Mouse (Mus musculus) forebrain, embryonic 14.5 days (tissue): Measurements from ENCODE around the gene Usp31. TPM values are rescaled to one million over a fixed set of nuclear protein-coding genes. Genes with fewer than 3 reads are reported as not detected.

Source experiments
- ATAC-seq: fragments of 200-750 bp; cut with Nextera tagmentation; 2 replicates; pipeline ENCODE4 v1.8.0; 2017; ENCODE audit warnings: mild to moderate bottlenecking, moderate library complexity
- DNase-seq: peaks from one replicate; pipeline ENCODE4 v3.0.0-alpha.2; 2015; ENCODE audit warnings: low spot score
- H3K27ac ChIP-seq: fragments of 300-500 bp; sonication (generic); 2 replicates; pipeline ENCODE4 v1.5.1; 2014; ENCODE audit warnings: low read depth, mild to moderate bottlenecking, control low read depth, low read length, moderate library complexity
- H3K27me3 ChIP-seq: fragments of 300-500 bp; sonication (generic); replicated peaks from 2 replicates; pipeline ENCODE4 v1.6.1; 2014; ENCODE audit warnings: low read length, control low read depth, mixed read lengths; ENCODE audit not compliant: control insufficient read depth, insufficient read depth
- H3K36me3 ChIP-seq: fragments of 300-500 bp; sonication (generic); 2 replicates; pipeline ENCODE4 v1.6.1; 2014; ENCODE audit warnings: low read length, control low read depth; ENCODE audit not compliant: control insufficient read depth, insufficient read depth
- H3K4me1 ChIP-seq: fragments of 300-500 bp; sonication (generic); 2 replicates; pipeline ENCODE4 v1.6.1; 2014; ENCODE audit warnings: antibody characterized with exemption, low read length, control low read depth; ENCODE audit not compliant: control insufficient read depth, insufficient read depth
- H3K4me2 ChIP-seq: fragments of 300-500 bp; sonication (generic); 2 replicates; pipeline ENCODE4 v1.6.1; 2014; ENCODE audit warnings: mild to moderate bottlenecking, control low read depth, low read length
- H3K4me3 ChIP-seq: fragments of 300-500 bp; sonication (generic); 2 replicates; pipeline ENCODE4 v1.5.1; 2014; ENCODE audit warnings: low read depth, low read length, control low read depth
- H3K9ac ChIP-seq: fragments of 300-500 bp; sonication (generic); 2 replicates; pipeline ENCODE4 v1.6.1; 2014; ENCODE audit warnings: mild to moderate bottlenecking, low read length, control low read depth, moderate library complexity
- H3K9me3 ChIP-seq: fragments of 300-500 bp; sonication (generic); replicated peaks from 2 replicates; pipeline ENCODE4 v1.6.1; 2016; ENCODE audit warnings: low read length, control low read depth, mixed read lengths; ENCODE audit not compliant: control insufficient read depth
- WGBS: fragments of 180-500 bp; shearing (Covaris S2); extraction: QIAGEN DNeasy Blood & Tissue Kit; methylation state at CpG from one replicate; pipeline ENCODE4 v1.1.7; 2014; 5-methylcytosine and 5-hydroxymethylcytosine counted together
- polyA plus RNA-seq: library from polyadenylated mRNA; unstranded; fragments of >200 nt; fragmentation: Nextera tagmentation; extraction: Ambion mirVana; gene quantifications from 2 replicates; pipeline ENCODE4 v1.2.1, GENCODE M21; 2014

Gene Usp31
- polyA plus RNA-seq, 1 experiment from 2014 or later, result 3.6 TPM

DNA sequence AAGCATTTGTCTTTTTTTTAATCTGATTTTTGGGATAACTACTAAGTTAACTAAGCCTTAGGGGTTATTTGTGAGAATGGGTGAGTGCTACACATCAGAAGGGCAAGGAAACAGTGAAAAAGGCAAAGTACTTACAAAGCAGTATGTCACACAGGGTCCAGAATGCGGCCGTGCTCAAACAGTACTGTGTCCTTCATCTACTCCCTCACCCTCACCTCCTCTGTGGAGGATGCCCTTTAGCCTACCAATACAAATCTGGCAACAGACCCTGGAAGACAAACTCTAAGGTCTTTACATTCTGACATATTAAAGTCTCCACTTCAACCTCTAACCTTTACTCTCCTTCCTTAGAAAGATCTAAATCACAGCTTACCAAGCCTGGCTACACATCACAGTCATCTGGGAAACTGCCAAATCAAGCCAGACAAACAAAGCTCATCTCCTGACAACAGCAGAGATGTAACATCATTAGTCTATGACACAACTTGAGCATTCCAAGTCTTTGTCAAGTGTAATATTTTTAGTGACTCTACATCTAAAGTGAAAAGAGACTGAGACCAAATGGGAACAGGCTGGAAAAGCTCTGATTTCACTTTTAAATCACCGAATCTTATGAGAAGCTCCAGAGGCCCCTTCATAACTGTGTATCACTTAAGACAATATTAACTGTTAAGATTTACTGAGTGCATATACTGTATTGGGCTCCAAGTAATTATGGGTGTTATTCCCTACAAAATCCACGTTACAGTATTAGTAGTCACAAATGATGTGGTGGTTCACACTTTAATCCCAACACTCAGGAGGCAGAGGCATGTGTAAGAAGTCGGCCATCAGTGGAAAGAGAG lies 21.7 kb downstream of the Usp31 start:
- no peak overlapping the region for H3K9ac ChIP-seq
- 93% methylated on average over 5 of the region's 5 CpGs for WGBS
- ATAC-seq, result no peak

DNA sequence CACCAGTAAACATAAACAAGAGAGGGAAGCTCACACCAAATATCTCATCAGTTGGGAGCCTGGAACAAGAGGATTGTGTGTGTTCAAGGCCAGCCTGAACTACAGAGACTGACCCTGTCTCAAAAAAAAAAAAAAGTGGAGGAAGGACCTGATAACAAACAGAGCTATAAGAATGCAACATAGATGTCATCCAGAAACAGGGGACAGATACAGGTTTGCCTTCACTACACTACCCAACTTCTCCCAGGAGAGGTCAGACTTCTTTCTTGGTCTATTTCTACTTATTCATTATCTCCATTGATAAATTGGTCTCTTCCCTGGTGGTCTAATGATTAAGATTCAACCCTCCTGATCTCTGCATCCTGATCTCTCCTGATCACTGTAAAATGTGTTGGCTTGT lies 25.9 kb downstream of the Usp31 start:
- H3K4me1 ChIP-seq, result no peaks in the 10 kb centered on the region
- 0 out of 2 replicates have a peak, but pooled peaks cover 4% of the 10 kb centered on the region for H3K36me3 ChIP-seq
- DNase-seq, result no peak
- no peaks in the 10 kb centered on the region for H3K27me3 ChIP-seq
- H3K9ac ChIP-seq, result no peak overlapping the region
- no peak for ATAC-seq
- H3K4me3 ChIP-seq, result no peak overlapping the region
- no peaks in the 10 kb centered on the region for H3K9me3 ChIP-seq
- no peak overlapping the region for H3K27ac ChIP-seq
- H3K4me2 ChIP-seq, result no peak overlapping the region

More for the DNA sequence above, 21.7 kb downstream of the Usp31 start:
- Histone ChIP-seq H3K9me3 (no peaks in the 10 kb centered on the region), H3K27me3 (no peaks in the 10 kb centered on the region), H3K4me2 (no peak overlapping the region), H3K4me3 (no peak overlapping the region), H3K4me1 (no peaks in the 10 kb centered on the region), H3K27ac (no peak overlapping the region), H3K36me3 (no peaks in the 10 kb centered on the region)
- DNase-seq, result no peak

DNA sequence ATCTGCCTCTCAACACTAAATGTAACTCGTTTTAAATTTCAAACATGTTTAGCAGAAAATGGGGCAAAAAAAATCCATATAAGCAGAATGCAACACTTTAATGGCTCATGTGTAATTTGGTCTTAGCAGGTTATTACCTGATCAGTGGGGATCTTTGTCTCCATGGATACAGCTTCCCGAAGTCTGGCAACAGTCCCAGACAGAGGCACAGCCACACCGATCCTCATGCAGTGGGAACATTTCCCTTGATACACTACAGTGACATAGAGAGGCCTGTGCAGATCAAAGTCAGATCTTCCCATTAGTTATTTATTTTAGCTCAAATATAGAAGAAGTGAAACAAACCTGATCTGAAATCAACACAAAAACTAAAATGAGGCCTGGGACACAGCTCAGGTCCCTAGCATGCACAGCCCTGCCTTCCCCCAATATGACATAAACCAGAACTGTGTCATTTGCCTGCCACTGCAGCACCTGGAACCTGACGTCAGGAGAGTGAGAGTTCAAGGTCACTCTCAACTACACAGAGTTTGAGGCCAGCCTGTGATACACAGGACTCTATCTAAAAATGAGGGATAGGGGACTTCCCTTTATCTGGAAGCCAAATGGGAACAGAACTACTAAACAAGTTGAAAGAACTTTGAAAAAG lies 29.8 kb downstream of the Usp31 start:
- peaks cover 12% of the 10 kb centered on the region for H3K36me3 ChIP-seq
- H3K4me2 ChIP-seq, result no peak overlapping the region
- DNase-seq, result peak; percentile 70
- ATAC-seq, result peak; percentile 67; the same call in 1 of the 2 replicates
- 44% methylated on average over 4 of the region's 4 CpGs for WGBS
- no peak overlapping the region for H3K4me3 ChIP-seq
- H3K4me1 ChIP-seq, result no peaks in the 10 kb centered on the region
- no peaks in the 10 kb centered on the region for H3K9me3 ChIP-seq
- no peaks in the 10 kb centered on the region for H3K27me3 ChIP-seq
- no peak overlapping the region for H3K27ac ChIP-seq
- H3K9ac ChIP-seq, result no peak overlapping the region

DNA sequence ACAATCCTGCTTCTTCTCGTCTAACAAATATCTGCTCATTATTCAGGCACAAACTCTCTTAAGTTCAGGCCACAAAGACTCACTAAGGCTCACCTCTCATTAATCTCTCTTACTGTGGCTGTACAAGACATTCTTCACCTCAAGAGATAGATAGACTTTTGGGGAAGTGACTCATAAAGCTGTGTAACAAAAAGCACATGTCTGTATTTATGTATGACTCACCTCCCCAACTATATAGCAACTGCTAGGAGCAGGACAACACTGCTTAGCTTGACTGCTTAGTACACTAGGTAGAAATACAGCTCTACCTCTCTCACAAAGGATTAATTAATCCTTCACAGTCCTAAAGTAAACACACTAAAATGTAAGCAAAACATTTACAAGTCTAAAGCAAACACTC lies 46.3 kb downstream of the Usp31 start:
- Histone ChIP-seq H3K9ac (no peak overlapping the region), H3K4me2 (no peak overlapping the region), H3K9me3 (no peaks in the 10 kb centered on the region), H3K27me3 (no peaks in the 10 kb centered on the region), H3K27ac (no peak overlapping the region), H3K4me3 (no peak overlapping the region), H3K36me3 (peaks cover 64% of the 10 kb centered on the region), H3K4me1 (no peaks in the 10 kb centered on the region)
- DNase-seq (no peak), ATAC-seq (no peak)
- WGBS, result 82% methylated on average over 1 of the region's 1 CpGs

DNA sequence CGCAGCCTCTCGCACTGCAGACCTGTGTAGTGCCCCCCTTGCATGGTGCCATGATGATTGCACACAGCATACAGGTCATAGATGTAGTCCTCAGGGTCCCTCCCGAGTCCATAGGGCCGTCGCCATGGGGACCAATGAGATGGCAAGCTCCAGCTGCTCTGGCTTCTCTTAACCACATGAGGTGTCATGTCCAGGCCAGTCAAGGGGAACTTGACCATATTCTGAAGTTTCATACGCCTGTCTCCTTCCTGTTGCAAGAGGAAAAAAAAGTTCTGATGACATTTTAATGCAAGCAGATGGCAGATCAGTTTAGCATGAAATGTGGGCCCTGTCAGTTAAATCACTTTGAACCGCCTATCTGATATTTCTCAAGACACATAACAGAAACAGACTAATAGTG lies 48.2 kb downstream of the Usp31 start:
- H3K27me3 ChIP-seq, result no peaks in the 10 kb centered on the region
- peaks cover 62% of the 10 kb centered on the region for H3K36me3 ChIP-seq
- no peak overlapping the region for H3K4me2 ChIP-seq
- H3K4me1 ChIP-seq, result no peaks in the 10 kb centered on the region
- H3K4me3 ChIP-seq, result no peak overlapping the region
- DNase-seq (no peak), ATAC-seq (no peak)
- WGBS, result 89% methylated on average over 7 of the region's 7 CpGs
- no peak overlapping the region for H3K9ac ChIP-seq
- no peaks in the 10 kb centered on the region for H3K9me3 ChIP-seq
- H3K27ac ChIP-seq, result no peak overlapping the region

DNA sequence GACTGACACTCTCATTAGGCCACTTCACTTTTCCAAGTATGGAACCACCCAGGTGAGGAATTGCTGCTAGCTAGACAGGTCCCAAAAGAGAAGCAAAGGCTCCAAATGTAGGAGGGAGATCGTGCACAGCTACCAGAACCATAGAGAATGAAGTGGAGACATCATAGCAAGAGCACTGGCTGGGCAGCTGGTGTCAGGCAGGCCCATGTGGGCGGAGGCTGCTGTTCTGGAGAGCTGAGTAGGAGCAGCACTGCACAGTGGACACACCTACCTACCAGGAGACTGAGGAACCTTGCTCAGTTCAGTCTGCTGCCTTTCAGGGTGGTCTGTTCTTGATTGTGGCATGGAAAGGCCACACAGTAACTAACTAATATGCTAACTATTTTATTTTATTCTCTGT lies 52.4 kb downstream of the Usp31 start:
- ATAC-seq, result no peak
- Histone ChIP-seq H3K4me3 (no peak overlapping the region), H3K27me3 (no peaks in the 10 kb centered on the region), H3K27ac (no peak overlapping the region), H3K36me3 (peaks cover 52% of the 10 kb centered on the region), H3K4me2 (no peak overlapping the region), H3K9ac (no peak overlapping the region), H3K9me3 (no peaks in the 10 kb centered on the region), H3K4me1 (no peaks in the 10 kb centered on the region)
- no peak for DNase-seq
- WGBS, result 97% methylated on average over 2 of the region's 2 CpGs

DNA sequence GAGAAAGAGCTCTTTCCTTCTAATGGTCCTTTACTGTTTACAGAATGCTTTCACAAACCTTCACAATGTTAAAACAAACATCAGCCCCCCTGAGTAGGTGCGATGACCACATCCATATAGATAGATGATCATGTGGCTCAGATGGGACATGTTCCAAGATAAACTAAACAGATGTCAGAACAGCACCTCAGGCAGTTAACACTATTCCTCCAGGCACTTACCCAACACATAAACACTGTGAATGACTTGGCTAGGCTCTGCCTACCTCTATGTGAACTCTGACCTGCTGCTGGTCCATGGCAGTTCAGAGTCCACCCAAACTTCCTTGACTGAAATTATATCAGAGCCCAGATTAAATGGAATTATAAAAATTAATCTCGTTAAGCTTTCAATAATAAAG lies 54.4 kb downstream of the Usp31 start:
- Histone ChIP-seq H3K9ac (no peak overlapping the region), H3K4me3 (no peak overlapping the region), H3K9me3 (no peaks in the 10 kb centered on the region), H3K4me1 (no peaks in the 10 kb centered on the region), H3K27ac (no peak overlapping the region), H3K4me2 (no peak overlapping the region), H3K27me3 (no peaks in the 10 kb centered on the region), H3K36me3 (peaks cover 58% of the 10 kb centered on the region)
- ATAC-seq (no peak), DNase-seq (no peak)
- 92% methylated on average over 2 of the region's 2 CpGs for WGBS

DNA sequence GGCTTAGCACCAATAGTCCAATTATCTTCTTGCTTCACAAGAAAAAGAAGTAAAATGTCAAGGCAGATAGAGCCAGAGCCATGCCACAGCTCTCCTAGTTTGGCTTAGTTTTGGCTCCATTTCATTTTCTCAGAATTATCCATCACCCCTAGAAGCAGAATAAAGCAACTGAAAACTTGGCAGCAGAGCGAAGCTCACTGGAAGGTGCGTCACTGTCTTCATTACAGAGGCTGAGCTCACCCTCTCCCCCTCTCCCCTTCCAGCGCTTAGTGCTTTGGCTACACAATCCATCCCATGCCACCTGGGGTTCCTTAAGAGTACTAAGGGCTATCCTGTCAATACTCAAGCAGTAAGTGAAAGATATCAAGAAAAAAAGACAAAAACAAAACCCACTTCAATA lies 56.3 kb downstream of the Usp31 start:
- H3K9ac ChIP-seq, result no peak overlapping the region
- no peak overlapping the region for H3K27ac ChIP-seq
- no peaks in the 10 kb centered on the region for H3K4me1 ChIP-seq
- peaks cover 57% of the 10 kb centered on the region for H3K36me3 ChIP-seq
- ATAC-seq (no peak), DNase-seq (peak; percentile 56)
- H3K9me3 ChIP-seq, result no peaks in the 10 kb centered on the region
- H3K4me3 ChIP-seq, result no peak overlapping the region
- no peaks in the 10 kb centered on the region for H3K27me3 ChIP-seq
- WGBS, result 58% methylated on average over 3 of the region's 3 CpGs
- no peak overlapping the region for H3K4me2 ChIP-seq
